In the genomic region with DNA sequence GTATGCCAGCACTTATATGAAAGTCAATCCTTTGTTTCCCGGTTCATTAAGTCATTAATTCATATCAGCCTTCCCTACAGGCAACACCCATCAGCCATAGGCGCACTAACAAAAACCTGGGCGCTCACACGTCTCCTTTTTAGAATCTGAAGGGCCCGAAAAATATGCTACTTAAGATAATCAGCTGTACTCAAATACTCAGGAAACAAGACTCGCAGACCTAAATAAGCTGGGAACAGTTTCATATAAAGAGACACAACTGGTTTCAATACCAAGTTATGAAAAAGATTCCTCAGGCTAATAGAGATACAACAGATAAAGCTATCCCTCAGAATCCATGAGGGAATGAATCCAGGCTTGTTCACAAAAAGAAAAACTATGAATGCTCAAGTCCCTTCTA, we compare ENCODE assay signal across 35 mouse cellular contexts.
"Had no signal": no experiment of that assay in that cellular context is flagged by ENCODE, and none has a peak within 500 bp of the region (broad histone marks: within the 10 kb centered on the region; RNA-seq: fewer than 3 reads in every experiment).

No protein-coding gene starts in this region.

- H3K27me3 ChIP-seq: heart, embryonic 13.5 days; heart, embryonic 15.5 days; hindbrain, embryonic 12.5 days; hindbrain, embryonic 13.5 days; hindbrain, embryonic 15.5 days; intestine, embryonic 15.5 days; kidney, embryonic 15.5 days had no signal

- H3K27ac ChIP-seq: heart, adult 2 months; heart, embryonic 10.5 days; heart, embryonic 13.5 days; heart, embryonic 15.5 days; hindbrain, embryonic 10.5 days; hindbrain, embryonic 12.5 days; hindbrain, embryonic 13.5 days; hindbrain, embryonic 14.5 days; hindbrain, embryonic 15.5 days; hindbrain, postnatal 0 days; intestine, embryonic 15.5 days; kidney, embryonic 15.5 days; kidney, postnatal 0 days; layer of hippocampus, adult 2 months had no signal

- H3K36me3 ChIP-seq: heart, embryonic 10.5 days; heart, embryonic 13.5 days; heart, embryonic 15.5 days; hindbrain, embryonic 13.5 days; hindbrain, embryonic 15.5 days; intestine, embryonic 15.5 days; kidney, embryonic 15.5 days had no signal

- H3K9ac ChIP-seq: heart, embryonic 13.5 days; heart, embryonic 15.5 days; hindbrain, embryonic 12.5 days; hindbrain, embryonic 13.5 days; hindbrain, embryonic 14.5 days; hindbrain, embryonic 15.5 days; intestine, embryonic 15.5 days; kidney, embryonic 15.5 days had no signal

- H3K9me3 ChIP-seq: heart, embryonic 10.5 days; heart, embryonic 13.5 days; heart, embryonic 15.5 days; hindbrain, embryonic 10.5 days; hindbrain, embryonic 12.5 days; hindbrain, embryonic 13.5 days; hindbrain, embryonic 15.5 days; intestine, embryonic 15.5 days; kidney, embryonic 15.5 days had no signal

- H3K4me3 ChIP-seq: heart, adult 2 months; heart, embryonic 10.5 days; heart, embryonic 13.5 days; heart, embryonic 15.5 days; hindbrain, embryonic 10.5 days; hindbrain, embryonic 12.5 days; hindbrain, embryonic 13.5 days; hindbrain, embryonic 15.5 days; intestine, embryonic 15.5 days; kidney, embryonic 15.5 days; layer of hippocampus, adult 2 months had no signal

- H3K4me2 ChIP-seq: heart, embryonic 11.5 days; heart, embryonic 13.5 days; heart, embryonic 15.5 days; hindbrain, embryonic 12.5 days; hindbrain, embryonic 13.5 days; hindbrain, embryonic 14.5 days; hindbrain, embryonic 15.5 days; intestine, embryonic 15.5 days; kidney, embryonic 15.5 days had no signal

- ATAC-seq: hindbrain, embryonic 16.5 days; hindbrain, postnatal 0 days; inflammation-experienced regulatory T-cells, adult 6 months; intestine, embryonic 15.5 days; intestine, embryonic 16.5 days; intestine, postnatal 0 days had no signal

- DNase-seq: heart, adult 2 months; heart, postnatal 10 days; heart, postnatal 14 days; heart, postnatal 36 days; heart, postnatal 4 days; kidney, adult 11 months; kidney, adult 18-20 months; kidney, adult 2 months; kidney, adult 8-10 months; kidney, adult 9 months; kidney, postnatal 10 days; kidney, postnatal 14 days; kidney, postnatal 25 days; kidney, postnatal 36 days; kidney, postnatal 4 days; layer of hippocampus, adult 9-11 months; layer of hippocampus, postnatal 36 days had no signal
